Mouse (Mus musculus): ENCODE results near the gene Mast4.
"Not testable (repeated sequence)": the region's sequence is repeated elsewhere in the genome, so short reads cannot be mapped to it uniquely, and the experiment has no call there.

The Mast4 gene

GRCm38 (mm10) chr13:102755124-102755523 lies 579.2 kb downstream of the Mast4 start:
- DNase-seq (ENCODE audit: low read depth, low spot score) = no peak

- DNase-seq (ENCODE audit: low read depth, low spot score) = no peak
Measured at GRCm38 (mm10) chr13:102753714-102754556, 580.4 kb downstream of the Mast4 start.

GRCm38 (mm10) chr13:102749891-102750290 lies 584.4 kb downstream of the Mast4 start:
- no peak for DNase-seq (ENCODE audit: low read depth, low spot score)

GRCm38 (mm10) chr13:102749194-102749593 lies 585.1 kb downstream of the Mast4 start:
- no peak for DNase-seq (ENCODE audit: low read depth, low spot score)

DNA sequence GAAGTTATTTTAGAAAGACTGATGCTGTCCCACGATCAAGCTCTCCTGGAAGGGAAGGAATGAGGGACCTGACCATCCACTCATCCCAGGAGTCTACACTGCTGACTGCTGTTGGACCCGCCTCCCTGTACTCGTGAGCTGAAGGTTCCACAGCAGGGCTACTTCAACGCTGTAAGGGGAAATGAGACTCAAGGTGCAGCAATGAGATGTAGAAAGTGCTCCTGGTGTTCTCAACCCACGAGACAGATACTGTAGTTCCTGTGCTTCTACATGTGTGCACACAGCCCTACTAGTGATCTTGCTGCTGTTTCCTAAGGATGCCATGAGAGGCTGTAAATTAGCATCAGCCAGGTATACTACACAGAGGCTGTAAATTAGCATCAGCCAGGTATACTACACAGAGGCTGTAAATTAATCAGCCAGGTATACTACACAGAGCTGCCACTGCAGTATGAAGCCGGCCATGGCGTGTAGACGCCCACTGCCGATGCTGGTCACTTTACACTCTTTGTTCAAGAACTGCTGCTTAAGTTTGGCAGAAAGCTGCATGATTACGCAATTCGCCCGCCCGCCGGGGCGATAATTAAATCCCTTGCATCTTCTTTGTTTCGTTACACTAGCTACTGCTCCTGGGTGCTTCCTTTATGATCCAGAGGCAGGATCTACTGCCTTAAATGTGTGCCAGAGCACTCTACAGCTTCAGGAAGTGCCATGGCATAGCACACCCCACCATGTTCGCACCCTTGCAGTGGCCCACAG lies 587.3 kb downstream of the Mast4 start:
- no peak for DNase-seq (ENCODE audit: low read depth, low spot score)

DNA sequence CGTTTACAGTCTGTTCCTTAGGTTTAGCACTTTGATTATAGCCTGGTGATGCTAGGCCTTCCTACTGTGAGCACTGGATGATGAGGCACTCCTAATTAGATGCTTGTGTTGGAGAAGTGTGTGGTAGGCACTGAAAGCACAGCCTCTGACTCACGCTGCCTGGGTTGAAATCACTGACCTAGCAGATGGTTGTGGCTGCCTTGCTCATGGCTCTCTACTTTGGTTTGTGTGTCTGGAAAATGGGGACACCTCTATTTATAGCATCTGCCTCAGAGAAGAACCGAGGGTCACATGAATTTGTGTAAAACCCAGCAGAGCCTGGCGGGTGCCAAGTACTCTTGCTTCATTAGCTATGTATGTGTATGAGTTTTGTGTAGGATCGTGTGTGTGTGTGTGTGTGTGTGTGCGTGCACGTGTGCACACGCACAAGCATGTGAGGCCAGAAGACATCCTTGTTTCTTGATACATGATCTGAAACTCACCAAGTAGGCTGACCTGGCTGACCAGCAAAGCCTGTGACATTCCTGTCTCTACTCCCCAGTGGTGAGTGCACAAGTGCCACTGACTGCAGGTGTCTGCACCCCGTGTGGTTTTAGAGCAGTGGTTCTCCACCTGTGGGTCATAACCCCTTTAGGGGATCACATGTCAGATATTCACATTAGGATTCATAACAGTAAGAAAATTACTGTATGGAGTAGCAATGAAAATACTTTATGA lies 588.5 kb downstream of the Mast4 start:
- no peak for DNase-seq (ENCODE audit: low read depth, low spot score)

DNA sequence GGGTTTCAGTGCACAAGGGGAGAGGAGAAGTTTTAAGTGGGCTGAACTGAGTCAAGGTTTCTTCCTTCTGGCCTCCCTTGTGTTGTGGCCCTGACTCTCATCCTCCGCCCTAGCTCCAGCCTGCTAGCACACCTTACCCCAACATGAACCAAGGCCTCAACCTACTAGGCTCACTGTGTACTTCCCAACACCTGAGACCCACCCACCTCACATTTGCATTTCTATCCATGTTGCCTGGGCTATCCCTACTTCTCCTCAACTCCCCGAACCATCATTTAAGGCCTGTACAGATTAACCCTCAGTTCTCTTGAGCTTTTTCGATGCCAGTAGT lies 589.1 kb downstream of the Mast4 start:
- DNase-seq (ENCODE audit: low read depth, low spot score) = no peak

GRCm38 (mm10) chr13:102744481-102745269 lies 589.6 kb downstream of the Mast4 start:
- DNase-seq (ENCODE audit: low read depth, low spot score) = peak; percentile 48

DNA sequence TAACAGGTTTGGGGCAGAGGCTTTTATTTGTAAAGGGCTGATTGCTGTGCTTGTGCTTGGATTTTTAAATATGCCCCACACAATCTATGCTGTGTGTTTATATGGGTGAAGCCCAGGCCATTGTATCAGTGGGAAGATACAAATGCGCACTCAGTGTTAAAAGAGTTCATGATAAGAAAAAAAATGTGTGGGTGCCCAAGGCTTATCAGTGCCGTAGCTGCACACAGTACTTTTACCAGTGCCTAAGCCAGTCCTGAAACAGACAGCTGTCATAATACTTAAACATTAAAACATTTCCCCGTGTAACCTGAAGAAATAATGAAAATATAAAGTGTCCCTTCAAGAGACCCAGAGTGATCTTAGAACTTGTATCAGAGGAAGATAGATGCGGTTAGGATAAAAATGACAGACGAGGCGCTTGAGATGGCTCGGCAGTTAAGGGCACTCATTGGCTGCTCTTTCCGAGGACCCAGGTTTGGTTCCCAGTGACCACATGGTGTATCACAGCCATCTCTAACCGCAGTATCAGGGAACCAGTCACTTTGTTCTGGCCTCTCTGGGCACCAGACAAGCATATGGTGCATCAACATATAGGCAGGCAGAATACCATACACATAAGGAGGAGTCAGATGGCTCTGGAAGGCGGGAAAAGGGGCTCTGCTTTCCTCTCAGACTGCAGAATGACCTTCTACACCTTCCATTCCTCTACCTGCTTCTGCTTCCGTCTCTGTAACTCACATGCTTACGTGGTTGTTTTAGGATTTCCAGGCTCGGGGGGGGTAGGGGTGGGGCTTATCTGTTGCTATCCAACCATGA lies 594.4 kb downstream of the Mast4 start:
- no peak for DNase-seq (ENCODE audit: low read depth, low spot score)

- DNase-seq (ENCODE audit: low read depth, low spot score) = no peak
Measured at GRCm38 (mm10) chr13:102737811-102738210, 596.5 kb downstream of the Mast4 start.

DNA sequence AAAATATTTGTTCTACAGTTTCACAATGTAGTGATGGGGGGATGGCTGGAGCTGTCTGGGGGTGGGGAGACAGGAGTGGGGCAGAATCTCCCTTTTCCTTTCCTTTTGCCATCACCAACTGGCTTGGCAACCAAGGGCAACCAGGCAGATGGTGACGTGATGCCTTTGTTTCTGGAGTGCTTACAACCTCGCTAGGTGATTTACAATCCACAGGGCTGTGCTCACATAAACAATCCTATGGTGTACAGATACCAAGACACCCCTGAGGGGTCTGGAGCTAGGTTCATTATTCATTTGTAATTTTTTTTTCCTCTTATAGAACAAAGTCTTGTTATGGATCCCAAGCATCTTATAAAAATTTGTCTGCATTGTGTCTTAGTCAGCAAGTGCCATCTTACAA lies 601.2 kb downstream of the Mast4 start:
- no peak for DNase-seq (ENCODE audit: low read depth, low spot score)

DNA sequence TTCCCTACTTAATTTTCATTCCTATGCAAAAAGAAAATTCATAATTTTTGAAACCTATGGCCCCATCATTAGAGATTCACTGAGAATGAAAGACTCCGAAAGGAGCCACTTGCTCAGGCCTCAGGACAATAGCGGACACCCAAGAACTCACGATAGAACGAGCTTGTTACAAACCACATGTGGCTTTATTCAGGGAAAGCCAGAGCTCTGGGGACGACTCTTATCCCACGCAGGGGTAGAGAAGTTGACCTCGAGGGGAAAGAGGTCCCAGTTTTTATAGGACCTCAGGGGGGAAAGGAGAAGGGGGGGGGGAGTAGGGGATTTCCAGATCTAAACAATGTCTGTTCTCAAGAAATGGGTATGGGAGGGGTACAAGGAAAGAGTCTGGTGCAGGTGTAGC lies 605.3 kb downstream of the Mast4 start:
- not testable (repeated sequence) for DNase-seq (ENCODE audit: low read depth, low spot score)

- no peak for DNase-seq (ENCODE audit: low read depth, low spot score)
Measured at GRCm38 (mm10) chr13:102728035-102728434, 606.3 kb downstream of the Mast4 start.

- DNase-seq (ENCODE audit: low read depth, low spot score) = no peak
Measured at GRCm38 (mm10) chr13:102726876-102727275, 607.4 kb downstream of the Mast4 start.

DNA sequence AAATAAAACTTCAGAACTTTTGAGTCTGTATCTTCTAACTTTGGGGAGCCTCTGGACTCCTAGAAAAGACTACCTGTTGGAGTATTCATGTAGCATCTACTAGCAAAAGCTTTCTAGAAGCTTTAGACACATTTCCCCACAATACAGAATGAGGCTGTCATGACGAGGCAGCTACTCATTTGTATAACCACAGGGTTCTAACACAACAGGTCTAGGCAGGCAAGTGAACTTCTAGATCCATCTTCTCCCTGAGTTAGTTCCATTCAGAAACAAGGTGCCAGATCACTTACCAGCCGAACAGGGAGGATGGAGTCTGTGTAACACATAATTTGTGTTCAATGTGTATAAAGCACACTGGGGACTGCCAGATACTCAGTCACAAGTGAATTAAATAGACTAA lies 608.4 kb downstream of the Mast4 start:
- DNase-seq (ENCODE audit: low read depth, low spot score) = no peak

DNA sequence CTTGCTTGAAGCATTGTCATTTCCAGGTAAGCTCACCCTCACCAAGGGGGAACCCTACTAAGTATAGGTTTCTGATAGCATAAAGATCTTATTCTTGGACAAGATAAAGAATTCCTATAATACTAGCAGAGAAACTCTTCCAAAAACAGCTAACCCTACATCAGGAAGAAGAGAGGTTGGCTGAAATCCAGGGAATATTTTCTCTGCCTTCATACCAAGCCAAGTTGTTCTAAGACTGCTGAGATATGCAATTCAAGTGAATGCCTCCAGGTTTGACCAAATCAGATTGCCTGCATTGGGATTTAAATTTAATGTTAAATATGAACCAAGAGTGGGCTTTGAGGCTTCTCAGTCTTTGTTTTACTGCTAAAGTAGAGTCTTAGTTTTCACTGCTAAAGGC lies 608.9 kb downstream of the Mast4 start:
- no peak for DNase-seq (ENCODE audit: low read depth, low spot score)

GRCm38 (mm10) chr13:102716973-102717372 lies 617.3 kb downstream of the Mast4 start:
- DNase-seq (ENCODE audit: low read depth, low spot score) = no peak

- DNase-seq (ENCODE audit: low read depth, low spot score) = no peak
Measured at GRCm38 (mm10) chr13:102700744-102701143, 633.6 kb downstream of the Mast4 start.

- DNase-seq (ENCODE audit: low read depth, low spot score) = no peak
Measured at GRCm38 (mm10) chr13:102700176-102700575, 634.1 kb downstream of the Mast4 start.

DNA sequence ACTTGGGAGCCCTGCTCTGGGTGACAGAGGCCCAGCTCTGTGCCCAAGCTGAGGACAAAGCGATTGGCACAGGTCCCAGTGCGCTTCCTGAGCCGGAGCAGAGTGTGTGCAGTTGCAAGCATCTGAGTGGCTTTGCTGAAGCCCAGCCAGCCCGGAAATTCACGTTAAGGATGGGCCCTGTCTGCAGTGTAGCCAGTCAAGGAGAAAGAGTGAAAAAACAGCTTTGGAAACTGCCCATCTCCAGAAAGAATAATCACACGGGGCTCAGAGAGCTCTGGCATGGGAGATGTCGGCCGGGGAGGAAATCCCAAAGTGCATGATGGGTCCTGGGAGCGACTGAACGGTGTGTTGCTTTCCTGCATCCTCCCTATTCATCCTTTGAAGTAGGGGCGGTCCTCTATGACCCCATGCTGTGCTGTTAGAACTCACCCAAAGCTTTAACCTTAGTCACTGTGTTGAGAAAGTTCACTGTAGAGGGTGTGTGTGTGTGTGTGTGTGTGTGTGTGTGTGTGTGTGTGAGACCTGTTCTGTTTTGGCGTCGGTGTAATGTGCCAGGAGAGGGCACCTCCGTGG lies 635.5 kb downstream of the Mast4 start:
- DNase-seq (ENCODE audit: low read depth, low spot score) = no peak
